Mouse (Mus musculus) limb, embryonic 12.5 days (tissue): ENCODE data around the gene Fam160b1. TPM values are rescaled to one million over a fixed set of nuclear protein-coding genes. Genes with fewer than 3 reads are reported as not detected.

ENCODE experiments used
- ATAC-seq: fragments of 200-750 bp; cut with Nextera tagmentation; 2 replicates; pipeline ENCODE4 v1.8.0; 2017; ENCODE audit warnings: low read depth, moderate TSS enrichment; ENCODE audit not compliant: insufficient number of reproducible peaks, insufficient read depth, low FRiP score, low TSS enrichment
- H3K27ac ChIP-seq: fragments of 300-500 bp; sonication (generic); 2 replicates; pipeline ENCODE4 v1.5.1; 2016; ENCODE audit warnings: mild to moderate bottlenecking, moderate library complexity
- H3K27me3 ChIP-seq: fragments of 300-500 bp; sonication (generic); 2 replicates; pipeline ENCODE4 v1.6.1; 2016; ENCODE audit warnings: mild to moderate bottlenecking, moderate library complexity
- H3K36me3 ChIP-seq: fragments of 300-500 bp; sonication (generic); 2 replicates; pipeline ENCODE4 v1.6.1; 2016; ENCODE audit warnings: mild to moderate bottlenecking, moderate library complexity
- H3K4me1 ChIP-seq: fragments of 300-500 bp; sonication (generic); replicated peaks from 2 replicates; pipeline ENCODE4 v1.6.1; 2016
- H3K4me2 ChIP-seq: fragments of 300-500 bp; sonication (generic); 2 replicates; pipeline ENCODE4 v1.6.1; 2016; ENCODE audit warnings: mild to moderate bottlenecking, moderate library complexity
- H3K4me3 ChIP-seq: fragments of 300-500 bp; sonication (generic); replicated peaks from 2 replicates; pipeline ENCODE4 v1.5.1; 2016; ENCODE audit warnings: mild to moderate bottlenecking
- H3K9ac ChIP-seq: fragments of 300-500 bp; sonication (generic); replicated peaks from 2 replicates; pipeline ENCODE4 v1.6.1; 2016; ENCODE audit warnings: mild to moderate bottlenecking, moderate library complexity
- H3K9me3 ChIP-seq: fragments of 300-500 bp; sonication (generic); 2 replicates; pipeline ENCODE4 v1.6.1; 2016; ENCODE audit warnings: mild to moderate bottlenecking, moderate library complexity
- WGBS: fragments of 180-500 bp; shearing (Covaris S2); methylation state at CpG from one replicate; pipeline ENCODE4 v1.1.7; 2016; 5-methylcytosine and 5-hydroxymethylcytosine counted together
- polyA plus RNA-seq: library from polyadenylated mRNA; unstranded; fragments of >200 nt; fragmentation: Nextera tagmentation; extraction: Ambion mirVana; gene quantifications from 2 replicates; pipeline ENCODE4 v1.2.1, GENCODE M21; 2016

The Fam160b1 gene
- 17.6 and 18.1 TPM in 2 replicates for polyA plus RNA-seq

DNA sequence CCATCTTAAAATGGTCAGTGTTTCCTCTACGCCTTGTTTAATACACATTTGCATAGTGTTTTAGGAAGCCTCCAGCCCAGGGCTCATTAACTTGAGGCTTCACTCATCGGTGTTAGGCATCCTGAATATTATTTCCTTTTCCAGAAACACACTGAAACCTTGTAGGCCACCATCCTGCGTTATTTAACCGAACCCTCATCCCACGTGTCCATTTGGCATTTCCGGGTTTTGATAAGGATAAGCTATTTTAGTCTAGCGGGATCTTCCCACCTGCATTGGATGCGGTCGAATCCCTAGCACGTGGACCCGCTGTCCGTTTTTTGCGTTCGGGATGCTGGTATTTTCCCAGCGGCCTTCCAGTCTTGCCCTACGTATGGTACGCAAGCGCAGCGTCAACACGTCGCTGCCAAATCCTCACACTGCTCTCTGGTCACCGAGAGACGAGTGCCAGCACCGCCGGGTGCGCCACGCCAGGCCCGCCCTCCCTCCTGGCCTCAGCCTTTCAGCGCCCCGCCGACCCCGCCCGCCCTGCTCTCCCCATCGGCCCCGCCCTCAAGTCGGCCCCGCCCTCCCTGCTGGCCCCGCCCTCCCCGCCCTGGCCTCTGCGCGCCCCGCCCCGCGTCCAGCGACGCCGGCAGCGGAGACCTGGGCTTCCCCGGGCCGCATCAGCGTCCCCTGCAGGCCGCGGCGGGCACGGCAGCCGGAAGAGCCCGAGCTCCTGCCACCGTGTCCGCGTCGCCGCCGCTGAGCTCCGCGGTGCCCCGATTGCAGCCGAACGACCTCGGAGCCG is at the start of gene Fam160b1:
TSS of gene Fam160b1 (plus strand) at position 340 of the 790 bp plus-strand sequence.
- H3K4me2 ChIP-seq = peak within 1 kb of the TSS; percentile 64
- H3K4me1 ChIP-seq = peaks cover 54% of the 10 kb centered on the region
- peak; percentile 85 for ATAC-seq
- H3K27ac ChIP-seq = peak within 1 kb of the TSS; percentile 96
- no peaks in the 10 kb centered on the region for H3K9me3 ChIP-seq
- H3K27me3 ChIP-seq = no peaks in the 10 kb centered on the region
- WGBS = 2% methylated on average over 66 of the region's 70 CpGs
- peak within 1 kb of the TSS; percentile 91 for H3K4me3 ChIP-seq
- H3K9ac ChIP-seq = peak within 1 kb of the TSS; percentile 99
- H3K36me3 ChIP-seq = no peaks in the 10 kb centered on the region

GRCm38 (mm10) chr19:57313226-57313625 is 47.3 kb upstream of the Fam160b1 start:
- Histone ChIP-seq H3K9me3 (no peaks in the 10 kb centered on the region), H3K4me2 (no peak overlapping the region), H3K27ac (no peak overlapping the region), H3K9ac (no peak overlapping the region), H3K4me3 (no peak overlapping the region), H3K27me3 (peaks cover 57% of the 10 kb centered on the region), H3K4me1 (peaks cover 11% of the 10 kb centered on the region), H3K36me3 (no peaks in the 10 kb centered on the region)
- 73% methylated on average over 10 of the region's 10 CpGs for WGBS
- ATAC-seq = no peak

DNA sequence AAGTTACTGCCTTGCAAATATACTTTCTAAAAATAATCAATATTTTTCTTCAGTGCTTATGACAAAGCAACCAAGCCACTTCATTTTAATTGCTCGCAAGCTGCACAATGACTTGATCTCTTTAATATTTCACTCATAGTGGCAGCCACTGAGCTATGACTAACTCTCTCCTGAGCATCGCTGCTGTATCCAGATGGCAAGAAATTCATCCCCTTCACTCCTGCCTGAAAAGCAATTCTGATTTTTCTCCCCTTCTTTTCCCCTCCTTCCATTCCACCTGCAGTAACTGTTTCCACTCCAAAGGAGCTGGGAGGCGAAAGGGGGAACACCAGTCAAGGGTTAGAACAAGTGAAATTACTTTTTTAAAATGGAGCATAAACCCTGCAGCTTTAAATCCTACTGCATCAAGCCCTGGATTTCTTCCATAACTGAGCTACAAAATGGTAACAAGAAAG is 46.6 kb upstream of the Fam160b1 start:
- peaks cover 11% of the 10 kb centered on the region for H3K4me1 ChIP-seq
- peak overlapping the region; percentile 50 for H3K4me3 ChIP-seq
- no peak for ATAC-seq
- no peaks in the 10 kb centered on the region for H3K9me3 ChIP-seq
- no peak overlapping the region for H3K9ac ChIP-seq
- 66% methylated on average over 3 of the region's 3 CpGs for WGBS
- peaks cover 57% of the 10 kb centered on the region for H3K27me3 ChIP-seq
- H3K4me2 ChIP-seq = peak overlapping the region; percentile 98
- H3K27ac ChIP-seq = no peak overlapping the region
- H3K36me3 ChIP-seq = no peaks in the 10 kb centered on the region

- Histone ChIP-seq H3K27me3 (peaks cover 57% of the 10 kb centered on the region), H3K27ac (no peak within 1 kb of the TSS), H3K4me3 (peak within 1 kb of the TSS; percentile 50), H3K36me3 (no peaks in the 10 kb centered on the region), H3K9ac (peak within 1 kb of the TSS; percentile 52), H3K4me2 (peak within 1 kb of the TSS; percentile 98), H3K9me3 (no peaks in the 10 kb centered on the region), H3K4me1 (peaks cover 11% of the 10 kb centered on the region)
- under 1% methylated on average over 52 of the region's 52 CpGs for WGBS
- ATAC-seq = no peak
Observed at GRCm38 (mm10) chr19:57314346-57315012, 46.0 kb upstream of the Fam160b1 start, which contains the start of gene Ablim1. TSS of gene Ablim1 (minus strand) at chr19:57314919.

DNA sequence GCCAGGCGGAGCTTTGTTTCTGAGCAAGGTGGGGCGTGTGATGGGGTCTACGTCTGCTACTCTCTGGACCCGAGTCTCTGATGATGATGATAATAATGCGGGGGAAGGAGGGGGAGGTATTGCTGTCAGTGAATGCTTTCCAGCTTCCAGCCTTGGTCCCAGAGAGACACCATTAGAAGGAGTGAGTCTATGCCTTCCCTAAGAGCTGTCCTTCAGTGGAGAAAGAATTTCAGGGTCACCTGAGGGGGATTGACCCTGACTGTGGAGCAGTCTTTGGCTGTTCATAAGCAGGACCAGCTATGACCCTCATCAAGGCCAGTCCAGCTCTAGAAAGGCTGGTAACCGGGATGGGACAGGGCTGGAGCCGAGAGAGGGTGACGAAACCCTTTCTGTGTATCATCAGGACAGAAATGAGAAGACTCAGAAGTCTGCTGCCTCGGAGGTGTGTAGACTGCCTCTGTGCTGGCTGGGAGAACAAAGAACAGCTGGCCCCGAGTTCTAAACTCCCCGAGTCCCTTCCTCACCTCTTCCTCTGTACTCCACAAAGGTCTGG is 45.4 kb upstream of the Fam160b1 start:
- WGBS = 49% methylated on average over 11 of the region's 11 CpGs
- H3K9ac ChIP-seq = peak overlapping the region; percentile 52

GRCm38 (mm10) chr19:57316597-57316996 is 43.9 kb upstream of the Fam160b1 start:
- peaks cover 48% of the 10 kb centered on the region for H3K27me3 ChIP-seq
- no peak overlapping the region for H3K4me2 ChIP-seq
- no peaks in the 10 kb centered on the region for H3K36me3 ChIP-seq
- H3K9me3 ChIP-seq = no peaks in the 10 kb centered on the region
- ATAC-seq = no peak
- H3K9ac ChIP-seq = no peak overlapping the region
- no peak overlapping the region for H3K27ac ChIP-seq
- peaks cover 11% of the 10 kb centered on the region for H3K4me1 ChIP-seq
- H3K4me3 ChIP-seq = no peak overlapping the region
- 88% methylated on average over 3 of the region's 3 CpGs for WGBS

More for the DNA sequence above, 45.4 kb upstream of the Fam160b1 start:
- H3K4me1 ChIP-seq = peaks cover 11% of the 10 kb centered on the region
- H3K27me3 ChIP-seq = peaks cover 57% of the 10 kb centered on the region
- H3K4me3 ChIP-seq = peak overlapping the region; percentile 50
- no peaks in the 10 kb centered on the region for H3K36me3 ChIP-seq
- H3K9me3 ChIP-seq = no peaks in the 10 kb centered on the region
- H3K27ac ChIP-seq = no peak overlapping the region
- H3K4me2 ChIP-seq = peak overlapping the region; percentile 98
- no peak for ATAC-seq

DNA sequence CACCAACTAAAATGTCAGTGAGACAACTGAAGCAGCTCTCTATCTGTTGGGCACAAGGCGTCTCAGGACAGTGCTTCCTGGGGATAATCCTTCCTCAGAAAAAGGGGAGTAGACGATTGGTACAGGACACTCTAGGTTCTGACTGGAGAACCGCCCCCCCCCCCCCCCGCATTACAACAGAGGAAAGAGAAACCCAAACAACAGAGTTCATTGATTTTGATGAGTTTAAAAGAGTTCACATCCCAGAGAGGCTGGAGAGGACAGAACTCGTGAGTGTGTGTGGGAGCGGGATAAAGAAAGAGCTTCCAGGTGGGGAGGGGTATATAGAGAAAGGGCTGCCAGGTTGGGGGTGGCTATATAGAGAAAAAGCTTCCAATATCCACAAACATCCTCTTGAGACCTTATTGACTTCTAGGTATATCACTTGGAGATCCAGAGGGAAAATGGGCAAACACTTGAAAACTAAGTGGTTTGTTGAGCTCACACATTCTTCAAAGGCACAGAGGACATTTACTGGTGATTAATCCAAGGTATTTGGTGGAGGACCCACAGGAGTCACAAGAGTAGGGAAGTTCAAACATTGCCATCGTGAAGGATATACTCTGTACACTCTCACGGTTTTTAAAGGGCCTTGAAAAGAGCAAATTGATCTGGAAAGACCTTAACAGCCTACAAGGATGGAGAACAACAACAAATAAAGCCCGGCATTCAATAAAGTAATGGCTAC is 39.7 kb upstream of the Fam160b1 start:
- Histone ChIP-seq H3K4me3 (no peak overlapping the region), H3K27me3 (peaks cover 13% of the 10 kb centered on the region)
- no peak for ATAC-seq

DNA sequence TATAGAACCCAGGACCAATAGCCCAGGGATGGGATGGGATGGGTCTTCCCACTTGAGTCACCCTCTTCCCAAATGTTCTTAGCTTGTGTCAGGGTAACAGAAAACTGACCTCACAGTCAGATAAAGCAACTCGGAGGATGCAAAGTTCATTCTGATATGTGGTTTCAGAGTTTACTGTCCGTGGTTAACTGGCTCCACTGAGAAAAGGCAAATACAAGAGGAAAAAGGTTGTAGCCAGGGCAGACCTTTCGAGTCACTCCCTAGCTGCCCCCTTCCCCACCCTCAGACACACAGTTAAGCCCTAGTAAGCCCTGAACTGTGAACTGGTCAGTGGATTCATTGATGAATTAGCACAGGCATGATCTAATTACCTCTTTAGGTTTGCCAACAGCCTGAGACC is 38.6 kb upstream of the Fam160b1 start:
- no peaks in the 10 kb centered on the region for H3K36me3 ChIP-seq
- H3K4me2 ChIP-seq = no peak overlapping the region
- whole genome bisulfite sequencing = 74% methylated on average over 3 of the region's 3 CpGs
- no peak overlapping the region for H3K4me3 ChIP-seq
- H3K9ac ChIP-seq = no peak overlapping the region
- no peaks in the 10 kb centered on the region for H3K4me1 ChIP-seq
- H3K27me3 ChIP-seq = peaks cover 5% of the 10 kb centered on the region; the same call in 1 of the 2 replicates
- H3K27ac ChIP-seq = no peak overlapping the region
- no peaks in the 10 kb centered on the region for H3K9me3 ChIP-seq
- ATAC-seq = no peak

More for the DNA sequence above, 39.7 kb upstream of the Fam160b1 start:
- Histone ChIP-seq H3K4me1 (no peaks in the 10 kb centered on the region), H3K36me3 (no peaks in the 10 kb centered on the region), H3K4me2 (no peak overlapping the region), H3K9me3 (no peaks in the 10 kb centered on the region), H3K9ac (no peak overlapping the region), H3K27ac (no peak overlapping the region)
- WGBS = 78% methylated on average over 9 of the region's 9 CpGs

DNA sequence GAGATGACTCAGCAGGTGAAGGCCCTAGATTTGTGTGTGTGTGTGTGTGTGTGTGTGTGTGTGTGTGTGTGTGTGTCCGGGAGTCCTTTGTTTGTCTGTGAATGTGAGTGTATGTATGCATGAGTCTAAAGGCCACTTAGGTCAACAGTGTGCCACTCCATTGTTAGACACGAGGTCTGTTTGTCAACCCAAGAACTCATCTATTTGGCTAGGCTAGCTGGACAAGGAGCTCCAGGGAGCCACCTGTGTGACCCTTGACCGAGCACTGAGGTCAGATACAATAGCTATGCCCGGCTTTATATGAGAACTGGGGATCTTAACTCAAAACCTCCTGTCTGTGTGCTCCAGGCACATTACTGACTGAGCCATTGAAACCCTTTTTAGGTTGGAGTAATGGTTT is 38.0 kb upstream of the Fam160b1 start:
- 81% methylated on average over 4 of the region's 4 CpGs for whole genome bisulfite sequencing
- Histone ChIP-seq H3K4me1 (no peaks in the 10 kb centered on the region), H3K27ac (no peak overlapping the region), H3K36me3 (no peaks in the 10 kb centered on the region), H3K9ac (no peak overlapping the region), H3K4me2 (no peak overlapping the region), H3K4me3 (no peak overlapping the region), H3K27me3 (peaks cover 5% of the 10 kb centered on the region; the same call in 1 of the 2 replicates), H3K9me3 (no peaks in the 10 kb centered on the region)
- ATAC-seq = no peak

- Histone ChIP-seq H3K27me3 (peaks cover 5% of the 10 kb centered on the region; the same call in 1 of the 2 replicates), H3K4me3 (no peak overlapping the region), H3K36me3 (no peaks in the 10 kb centered on the region), H3K9me3 (no peaks in the 10 kb centered on the region), H3K4me2 (no peak overlapping the region), H3K27ac (no peak overlapping the region), H3K4me1 (no peaks in the 10 kb centered on the region), H3K9ac (no peak overlapping the region)
- no peak for ATAC-seq
- WGBS = 85% methylated on average over 8 of the region's 8 CpGs
Observed at GRCm38 (mm10) chr19:57323087-57323486, 37.4 kb upstream of the Fam160b1 start.
